Mouse (Mus musculus) frontal cortex, postnatal 14 days (tissue): ENCODE results near the gene Tmem44.
A peak's percentile ranks its signal among the peaks of the same experiment; 100 is the strongest.
"Not testable (repeated sequence)": the region's sequence is repeated elsewhere in the genome, so short reads cannot be mapped to it uniquely, and the experiment has no call there.

Experiments used
- DNase-seq, 2 experiments: peaks; one replicate each; pipeline ENCODE4 v3.0.0; 2022; ENCODE audit warnings: low spot score in 2 of 2

The Tmem44 gene

DNA sequence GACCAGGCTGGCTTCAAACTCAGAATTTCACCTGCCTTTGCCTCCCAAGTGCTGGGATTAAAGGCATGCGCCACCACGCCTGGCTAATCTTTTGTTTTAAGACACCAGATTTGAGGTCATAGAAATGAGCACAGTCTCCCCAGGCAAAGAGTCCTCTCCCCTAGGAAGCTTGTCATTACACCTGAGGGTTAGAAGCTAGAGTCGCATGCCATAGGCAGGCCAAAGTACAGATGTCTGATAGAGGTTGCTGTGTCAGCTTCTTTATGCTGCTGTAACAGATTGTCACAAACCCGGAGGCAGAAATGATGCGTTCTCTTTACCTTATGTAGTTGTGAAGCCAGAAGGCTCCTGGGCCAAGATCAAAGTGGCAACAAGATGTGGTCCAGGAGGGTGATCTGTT, 53.3 kb downstream of the Tmem44 start:
- no peak for DNase-seq

GRCm38 (mm10) chr16:30494883-30495282, 55.8 kb downstream of the Tmem44 start:
- no peak for DNase-seq

GRCm38 (mm10) chr16:30491742-30492141, 58.9 kb downstream of the Tmem44 start:
- no peak for DNase-seq

DNA sequence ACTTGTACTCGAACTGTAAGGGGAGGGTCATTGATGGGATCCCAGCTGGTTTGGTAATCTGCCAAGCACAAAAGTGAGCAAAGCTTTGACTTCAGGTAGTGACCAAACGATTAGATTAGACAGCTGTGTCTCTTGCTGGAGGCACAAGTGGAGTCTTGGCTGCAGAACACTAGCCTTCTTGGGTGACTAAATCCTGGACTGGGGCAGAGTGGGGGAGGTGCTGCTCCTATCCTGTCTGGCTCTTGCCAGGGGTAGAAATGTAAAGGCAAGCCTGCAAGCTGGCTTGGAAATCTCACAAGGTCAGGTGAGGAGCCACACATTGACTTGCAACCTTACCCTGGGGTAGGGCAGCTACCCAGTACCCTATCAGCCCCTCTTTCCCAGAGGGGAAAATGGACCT, 59.9 kb downstream of the Tmem44 start:
- DNase-seq: no peak

DNA sequence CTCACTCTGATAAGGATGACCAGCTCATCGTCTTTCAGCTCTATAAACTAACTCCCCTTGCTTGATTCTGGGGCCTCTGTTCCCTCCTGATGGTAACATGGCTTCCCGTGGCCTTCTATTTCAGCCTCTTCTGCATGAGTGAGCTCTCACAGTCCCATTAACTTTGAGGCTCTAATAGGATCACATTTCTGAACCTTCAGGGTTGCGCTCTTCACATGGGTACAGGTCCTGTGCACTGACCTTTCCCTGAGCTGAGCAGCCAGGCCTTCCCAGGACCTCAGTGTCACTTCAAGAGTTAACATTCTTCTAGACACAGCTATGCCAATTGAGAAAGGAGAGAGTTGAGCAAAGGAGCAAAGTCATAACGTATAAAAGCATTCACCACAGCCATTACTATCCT, 60.3 kb downstream of the Tmem44 start:
- DNase-seq: no peak

DNA sequence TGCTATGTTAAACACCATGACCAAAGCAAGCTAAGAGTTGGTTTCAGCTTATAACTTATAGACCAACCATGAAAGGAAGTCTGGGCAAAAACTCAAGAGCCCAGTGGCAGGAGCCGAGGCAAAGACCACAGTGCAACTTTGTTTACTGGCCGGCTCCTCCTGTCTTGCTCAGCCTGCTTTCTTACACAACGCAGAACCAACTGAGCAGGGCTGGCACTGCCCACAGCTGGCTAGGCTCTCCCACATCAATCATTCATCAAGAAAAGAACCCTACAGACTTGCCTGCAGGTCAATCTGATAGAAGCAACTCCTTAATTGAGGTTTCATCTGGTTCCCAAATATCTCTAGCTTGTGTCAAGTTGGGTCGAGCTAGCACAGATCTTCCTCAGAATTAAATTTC, 61.0 kb downstream of the Tmem44 start:
- no peak for DNase-seq

GRCm38 (mm10) chr16:30486498-30486897, 64.1 kb downstream of the Tmem44 start:
- no peak for DNase-seq

DNA sequence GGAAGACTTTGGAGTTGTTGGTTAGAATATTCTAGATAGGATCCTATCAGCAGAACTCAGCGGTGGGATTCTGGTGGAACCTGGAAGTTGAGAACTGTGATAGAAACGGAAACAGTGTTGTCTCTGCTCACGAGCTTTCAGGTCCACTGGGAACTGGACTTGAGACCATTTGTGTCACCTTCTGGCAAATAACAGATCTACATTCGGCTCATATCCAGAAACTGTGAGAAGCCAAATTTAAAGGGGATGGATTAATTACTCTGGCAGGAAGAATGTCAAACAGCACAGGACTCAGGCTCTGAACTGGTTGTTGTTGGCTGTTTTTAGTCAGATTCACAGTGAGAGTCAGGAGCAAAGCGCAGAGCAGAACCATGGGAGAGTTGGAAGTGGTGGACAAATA, 72.9 kb downstream of the Tmem44 start:
- no peak for DNase-seq

DNA sequence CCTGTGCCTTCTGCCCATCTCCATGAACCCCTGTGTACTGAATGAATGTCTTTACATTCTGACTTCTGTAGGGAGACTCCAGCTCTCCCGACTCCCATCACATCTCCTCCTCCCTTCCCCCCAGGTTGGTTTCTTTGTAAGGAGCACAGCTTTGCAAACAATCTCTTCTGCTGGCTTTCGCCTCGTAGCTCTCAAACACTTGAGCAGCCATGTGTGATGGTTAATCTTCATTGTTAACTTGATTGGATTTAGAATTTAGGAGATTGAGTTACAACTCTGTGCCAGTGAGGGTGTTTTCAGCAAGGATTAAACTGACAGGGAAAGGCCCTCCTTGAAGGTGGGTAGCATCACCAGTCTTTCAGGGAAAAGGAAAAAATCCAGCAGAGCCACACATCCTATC, 73.6 kb downstream of the Tmem44 start:
- no peak for DNase-seq

DNA sequence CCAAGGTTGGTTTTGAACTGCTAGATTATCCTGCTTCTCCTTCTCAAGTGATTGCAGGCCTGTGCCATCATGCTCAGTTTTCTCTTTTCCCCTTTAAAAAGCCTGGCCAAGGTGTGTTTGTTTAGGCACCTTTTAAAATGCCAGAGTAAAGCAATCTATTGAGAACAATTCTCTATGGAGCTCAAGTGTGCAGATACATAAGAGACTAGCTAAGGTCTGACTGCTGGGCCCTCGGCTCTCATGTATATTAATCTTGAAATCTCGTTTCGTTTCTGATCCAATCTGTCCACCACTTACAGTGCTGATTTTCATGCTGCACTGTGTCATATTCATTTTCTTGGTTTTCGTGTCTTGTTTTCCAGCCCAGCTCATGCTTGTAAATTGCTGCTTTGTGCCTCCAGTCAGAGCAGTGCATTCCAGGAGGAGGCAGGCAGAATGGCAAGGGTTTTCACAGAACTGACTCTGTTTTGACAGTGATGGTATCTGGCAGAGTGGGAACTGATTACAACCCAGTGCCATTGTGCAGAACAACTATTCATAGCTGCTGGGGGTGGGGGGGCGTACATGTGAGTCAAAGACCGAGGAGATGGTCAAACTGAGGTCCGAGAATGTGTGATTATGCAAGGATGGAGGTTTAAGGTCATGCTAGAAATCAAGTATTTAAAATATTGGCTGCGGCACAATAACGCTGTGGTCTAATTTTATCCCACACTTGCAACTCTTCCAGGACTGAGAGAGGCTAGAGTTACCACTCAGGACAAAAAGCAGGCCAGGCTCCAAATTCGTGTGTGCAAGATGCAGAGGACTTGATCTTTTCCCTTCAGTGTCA, 74.8 kb downstream of the Tmem44 start:
- peak; percentile 13 to 15 for DNase-seq

DNA sequence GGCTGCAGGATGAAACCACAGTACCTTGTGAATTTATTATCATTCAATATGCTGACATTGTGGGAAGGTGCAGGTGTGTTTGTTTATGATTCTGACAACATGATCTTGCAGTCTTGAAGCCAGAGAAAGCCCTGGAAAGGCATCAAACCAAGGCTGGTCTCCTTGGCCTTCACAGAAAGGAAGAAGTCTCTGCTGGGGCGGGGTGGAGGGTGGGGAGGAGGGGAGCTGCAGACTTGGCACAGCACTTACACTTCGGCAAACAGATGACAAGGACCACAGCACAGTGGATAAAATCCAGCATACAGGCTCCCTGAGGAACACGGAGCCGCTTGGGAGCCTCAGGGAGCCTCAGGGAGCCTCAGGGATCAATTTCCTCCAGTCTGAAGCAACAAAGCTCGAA, 78.2 kb downstream of the Tmem44 start:
- DNase-seq: no peak

DNA sequence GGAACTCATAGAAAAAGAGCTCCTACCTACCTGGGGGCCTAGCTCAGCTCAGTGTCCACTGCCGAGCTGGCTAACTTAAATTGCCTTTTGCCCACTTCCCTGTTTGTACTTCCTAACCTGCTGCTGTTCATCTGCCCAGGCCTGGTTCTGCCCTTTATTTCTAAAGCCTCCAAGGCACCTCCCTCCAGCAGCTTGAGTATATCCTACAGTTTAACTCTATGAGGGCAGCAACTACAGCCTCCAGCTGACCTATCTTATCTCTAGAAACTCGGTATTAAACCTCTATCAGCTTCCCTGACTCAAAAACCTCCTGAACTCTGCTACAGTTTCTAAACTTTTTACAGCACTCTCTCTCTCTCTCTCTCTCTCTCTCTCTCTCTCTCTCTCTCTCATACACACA, 78.7 kb downstream of the Tmem44 start:
- DNase-seq: no peak

DNA sequence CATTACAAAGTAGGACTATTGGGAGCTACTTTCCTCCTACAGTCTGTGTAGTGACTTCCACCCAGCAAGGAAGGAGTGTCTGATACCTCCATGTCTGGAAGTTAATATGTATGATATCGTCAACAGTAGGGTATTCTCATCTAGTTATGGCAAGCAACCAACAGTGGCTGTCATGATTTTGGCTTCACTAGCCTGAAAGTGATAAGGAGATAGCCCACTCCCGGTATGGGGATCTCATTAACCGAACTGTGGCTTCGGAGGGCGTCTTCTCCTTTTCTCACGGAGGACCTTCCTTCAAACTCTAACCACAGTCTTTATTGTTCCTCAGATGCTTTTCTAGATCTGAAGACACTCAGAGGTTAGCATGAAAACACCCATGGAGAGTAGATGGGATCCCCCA, 81.7 kb downstream of the Tmem44 start:
- no peak for DNase-seq

DNA sequence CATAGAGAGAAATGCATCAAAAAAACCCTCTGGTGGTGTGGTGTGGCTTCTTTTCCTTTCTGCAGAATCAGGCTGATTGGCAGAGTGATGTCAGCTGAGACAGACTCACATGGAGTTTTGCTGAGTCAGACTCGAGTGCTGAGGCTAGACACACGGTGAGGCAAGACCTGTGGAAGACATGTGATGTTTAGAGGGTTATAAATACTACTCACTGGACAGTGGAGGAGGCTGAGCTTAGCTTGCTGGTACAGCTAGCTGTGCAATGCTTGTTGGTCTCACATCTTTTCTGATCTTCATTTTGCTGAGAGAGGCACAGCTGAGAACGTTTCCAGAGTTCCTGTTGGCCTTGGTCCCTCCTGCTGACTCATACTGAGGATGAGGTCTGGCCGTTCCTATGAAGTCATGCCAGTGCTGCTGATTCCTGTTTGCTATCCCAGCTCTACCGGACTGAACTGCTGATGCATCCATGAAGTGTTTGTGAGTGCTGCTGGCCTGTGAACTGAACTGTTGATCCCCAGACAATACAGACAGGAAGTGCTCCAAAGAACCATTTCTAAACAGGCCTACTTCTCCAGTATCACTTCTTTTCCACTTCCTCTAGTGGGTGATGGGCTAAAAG, 84.9 kb downstream of the Tmem44 start:
- DNase-seq: no peak

GRCm38 (mm10) chr16:30464742-30465141, 85.9 kb downstream of the Tmem44 start:
- not testable (repeated sequence) for DNase-seq
